Mouse (Mus musculus) G1E (cell line): ENCODE measurements at regions not wholly inside any gene's neighbourhood (a gene's known extent, or its start where the extent isn't known, plus 50 kb on each side); places are given as distances from the start of the nearest gene placed in this dataset.
"Not testable (repeated sequence)": the region's sequence is repeated elsewhere in the genome, so short reads cannot be mapped to it uniquely, and the experiment has no call there.

ENCODE experiments used
- ATAC-seq: 2 replicates; pipeline ENCODE4 v1.8.0; 2016; ENCODE audit warnings: mild to moderate bottlenecking; ENCODE audit not compliant: insufficient number of reproducible peaks, poor library complexity, low FRiP score, severe bottlenecking; ENCODE audit errors: extremely low read depth
- DNase-seq: peaks from one replicate; pipeline ENCODE4 v3.0.0; 2012; ENCODE audit warnings: low spot score
- H3K27me3 ChIP-seq: 2 replicates; pipeline ENCODE4 v1.6.1; 2012; ENCODE audit warnings: mild to moderate bottlenecking, low read length, inconsistent platforms; ENCODE audit not compliant: insufficient read depth
- H3K36me3 ChIP-seq: replicated peaks from 2 replicates; pipeline ENCODE3; 2012; ENCODE audit warnings: mild to moderate bottlenecking, inconsistent platforms
- H3K4me1 ChIP-seq: 2 replicates; pipeline ENCODE4 v1.6.1; 2012; ENCODE audit warnings: low read depth, low read length, inconsistent platforms, mixed read lengths; ENCODE audit not compliant: insufficient read depth
- H3K4me3 ChIP-seq: 2 replicates; pipeline ENCODE4 v1.5.1; 2012; ENCODE audit warnings: low read depth, mild to moderate bottlenecking, inconsistent platforms, low read length, moderate library complexity, mixed read lengths
- H3K9me3 ChIP-seq: replicated peaks from 2 replicates; pipeline ENCODE4 v1.6.1; 2012; ENCODE audit warnings: inconsistent platforms
- CTCF ChIP-seq: IDR thresholded peaks from 2 replicates; pipeline ENCODE4 v1.5.1; 2012; ENCODE audit warnings: low read depth, low read length, inconsistent platforms, mixed read lengths
- GATA1 ChIP-seq: IDR thresholded peaks from 2 replicates; pipeline ENCODE4 v1.6.1; 2012; ENCODE audit warnings: borderline replicate concordance, low read length, inconsistent platforms, mixed read lengths
- GATA2 ChIP-seq: IDR thresholded peaks from 2 replicates; pipeline ENCODE4 v1.6.1; 2012; ENCODE audit warnings: low read depth, low read length, inconsistent platforms, borderline replicate concordance
- POLR2AphosphoS5 ChIP-seq: IDR thresholded peaks from 2 replicates; pipeline ENCODE4 v1.6.1; 2012; ENCODE audit warnings: low read depth, low read length, inconsistent platforms; ENCODE audit not compliant: insufficient replicate concordance
- TAL1 ChIP-seq: conservative IDR thresholded peaks from 2 replicates; pipeline ENCODE4 v1.6.1; 2012; ENCODE audit warnings: low read depth, low read length, inconsistent platforms, mixed read lengths

DNA sequence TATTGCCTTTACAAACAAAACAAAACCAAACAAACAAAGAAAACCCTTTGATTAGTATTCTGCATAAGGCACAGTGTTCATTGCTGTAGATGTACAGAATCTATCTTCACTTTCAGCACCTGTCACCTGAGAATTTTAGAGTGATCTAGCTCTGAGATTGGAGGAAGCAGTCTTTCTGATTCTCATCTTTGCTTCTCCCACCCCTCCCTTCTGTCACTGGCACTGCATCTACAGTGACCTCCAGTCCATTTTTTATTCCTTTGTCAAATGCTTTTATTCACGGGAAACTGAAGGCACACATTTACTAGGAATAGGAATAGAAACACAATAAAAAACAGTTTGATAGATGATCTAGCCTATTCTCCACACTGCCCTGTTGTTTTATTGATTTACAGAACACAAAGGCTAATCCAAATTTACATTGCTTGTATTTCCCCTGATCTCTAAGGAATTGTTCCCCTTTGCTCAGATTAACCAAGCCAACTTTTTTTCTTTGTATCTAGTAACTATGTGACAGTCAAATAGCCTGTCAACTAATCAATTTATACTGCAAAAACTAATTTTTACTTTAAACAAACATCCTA is 488.2 kb upstream of the Stxbp6 start:
- H3K9me3 ChIP-seq = no peaks in the 10 kb centered on the region
- H3K27me3 ChIP-seq = no peaks in the 10 kb centered on the region
- H3K4me3 ChIP-seq = no peak overlapping the region
- DNase-seq (no peak), ATAC-seq (no peak)
- no peaks in the 10 kb centered on the region for H3K4me1 ChIP-seq
- no peaks in the 10 kb centered on the region for H3K36me3 ChIP-seq
- TF ChIP-seq GATA1 = no peak
- TF ChIP-seq CTCF = no peak
- no peak for TF ChIP-seq GATA2
- no peak for TF ChIP-seq TAL1
- TF ChIP-seq POLR2AphosphoS5 = no peak

GRCm38 (mm10) chr12:45561889-45562288 is 487.4 kb upstream of the Stxbp6 start:
- TF ChIP-seq GATA1 (no peak), POLR2AphosphoS5 (no peak), GATA2 (no peak), CTCF (no peak)
- no peaks in the 10 kb centered on the region for H3K9me3 ChIP-seq

GRCm38 (mm10) chr12:45561362-45561761 is 486.9 kb upstream of the Stxbp6 start:
- no peak for ATAC-seq
- H3K9me3 ChIP-seq = no peaks in the 10 kb centered on the region
- no peak for TF ChIP-seq GATA2

More at GRCm38 (mm10) chr12:45561889-45562288, 487.4 kb upstream of the Stxbp6 start:
- Histone ChIP-seq H3K27me3 (no peaks in the 10 kb centered on the region), H3K4me3 (no peak overlapping the region), H3K4me1 (no peaks in the 10 kb centered on the region), H3K36me3 (no peaks in the 10 kb centered on the region)
- ATAC-seq (no peak), DNase-seq (no peak)

DNA sequence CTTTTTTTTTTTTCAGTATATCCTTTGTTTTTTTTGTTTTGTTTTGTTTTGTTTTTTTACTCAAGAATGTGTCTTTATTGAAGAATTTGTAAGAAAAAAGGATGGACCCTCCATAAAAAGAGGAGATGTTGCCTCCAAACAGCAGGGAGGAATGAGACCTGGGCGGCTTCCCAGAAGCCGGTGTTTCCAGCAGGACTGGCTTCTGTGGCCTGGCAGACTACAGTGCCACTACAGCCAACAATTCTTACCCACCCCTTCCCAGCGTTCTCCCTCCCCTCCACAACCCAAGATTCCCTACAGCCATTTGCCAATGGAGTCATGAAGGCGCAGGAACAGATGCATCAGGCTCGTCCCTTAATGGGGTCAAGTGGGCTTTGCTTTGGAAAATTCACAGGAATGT is 475.4 kb upstream of the Stxbp6 start:
- H3K36me3 ChIP-seq, DNase-seq, H3K9me3 ChIP-seq, H3K4me3 ChIP-seq, H3K4me1 ChIP-seq, ATAC-seq, H3K27me3 ChIP-seq: not testable (repeated sequence)

More at GRCm38 (mm10) chr12:45561362-45561761, 486.9 kb upstream of the Stxbp6 start:
- no peaks in the 10 kb centered on the region for H3K4me1 ChIP-seq
- H3K4me3 ChIP-seq = no peak overlapping the region
- no peaks in the 10 kb centered on the region for H3K36me3 ChIP-seq
- H3K27me3 ChIP-seq = no peaks in the 10 kb centered on the region
- DNase-seq = no peak

- ATAC-seq = no peak
- DNase-seq = no peak
- TF ChIP-seq GATA1 (no peak), CTCF (no peak), GATA2 (no peak), TAL1 (no peak), POLR2AphosphoS5 (no peak)
- Histone ChIP-seq H3K27me3 (no peaks in the 10 kb centered on the region), H3K4me1 (no peaks in the 10 kb centered on the region), H3K9me3 (no peaks in the 10 kb centered on the region), H3K36me3 (no peaks in the 10 kb centered on the region), H3K4me3 (no peak overlapping the region)
Observed at GRCm38 (mm10) chr12:45519554-45519953, 445.0 kb upstream of the Stxbp6 start.

- Histone ChIP-seq H3K27me3 (no peaks in the 10 kb centered on the region), H3K36me3 (no peaks in the 10 kb centered on the region), H3K4me1 (no peaks in the 10 kb centered on the region), H3K9me3 (no peaks in the 10 kb centered on the region), H3K4me3 (no peak overlapping the region)
- ATAC-seq (no peak), DNase-seq (no peak)
- no peak for TF ChIP-seq TAL1
- no peak for TF ChIP-seq GATA2
- no peak for TF ChIP-seq GATA1
- no peak for TF ChIP-seq POLR2AphosphoS5
- TF ChIP-seq CTCF = no peak
Observed at GRCm38 (mm10) chr12:45514459-45514858, 439.9 kb upstream of the Stxbp6 start.

- Histone ChIP-seq H3K36me3 (no peaks in the 10 kb centered on the region), H3K27me3 (no peaks in the 10 kb centered on the region), H3K4me3 (no peak overlapping the region), H3K4me1 (no peaks in the 10 kb centered on the region), H3K9me3 (no peaks in the 10 kb centered on the region)
- ATAC-seq (no peak), DNase-seq (no peak)
- TF ChIP-seq GATA1 (no peak), TAL1 (no peak), POLR2AphosphoS5 (no peak), CTCF (no peak), GATA2 (no peak)
Observed at GRCm38 (mm10) chr12:45507400-45507982, 433.0 kb upstream of the Stxbp6 start.
